Mouse (Mus musculus): ENCODE measurements around the gene Hes1.

Hes1 gene

GRCm38 (mm10) chr16:30052271-30052670, 11.9 kb upstream of the Hes1 start:
- no peak for DNase-seq (ENCODE audit: low spot score)

DNA sequence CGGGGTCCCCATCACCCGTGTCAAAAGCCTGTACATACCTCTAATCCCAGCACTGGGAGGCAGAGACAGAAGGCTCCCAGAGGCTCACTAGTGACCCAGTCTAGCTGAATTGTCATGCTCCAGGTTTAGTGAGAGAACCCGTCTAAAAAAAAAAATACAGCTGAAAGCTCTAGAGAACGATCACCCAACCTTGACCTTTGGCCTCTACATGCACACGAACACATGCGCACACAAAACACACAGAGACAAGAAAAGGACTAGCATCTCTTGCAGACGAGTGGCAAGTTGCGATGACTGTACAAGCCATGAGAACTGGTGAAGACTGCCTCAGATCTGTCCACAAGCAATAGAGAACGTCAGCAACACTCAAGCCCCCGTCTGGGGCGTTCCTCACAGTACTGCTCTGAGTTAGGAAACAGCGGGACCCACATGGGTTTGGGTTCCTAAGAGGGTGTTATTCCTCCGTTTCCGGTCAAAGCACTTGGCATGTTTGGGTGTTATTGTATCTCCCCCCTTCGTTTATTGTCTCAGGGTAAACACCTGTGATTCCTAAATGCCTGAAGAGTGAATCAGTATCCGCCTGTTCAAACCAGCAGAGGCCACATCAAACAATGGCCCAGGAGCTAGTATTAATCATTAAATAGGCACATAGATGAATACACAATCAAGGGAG, 11.2 kb upstream of the Hes1 start:
- DNase-seq (ENCODE audit: low spot score), result no peak

DNA sequence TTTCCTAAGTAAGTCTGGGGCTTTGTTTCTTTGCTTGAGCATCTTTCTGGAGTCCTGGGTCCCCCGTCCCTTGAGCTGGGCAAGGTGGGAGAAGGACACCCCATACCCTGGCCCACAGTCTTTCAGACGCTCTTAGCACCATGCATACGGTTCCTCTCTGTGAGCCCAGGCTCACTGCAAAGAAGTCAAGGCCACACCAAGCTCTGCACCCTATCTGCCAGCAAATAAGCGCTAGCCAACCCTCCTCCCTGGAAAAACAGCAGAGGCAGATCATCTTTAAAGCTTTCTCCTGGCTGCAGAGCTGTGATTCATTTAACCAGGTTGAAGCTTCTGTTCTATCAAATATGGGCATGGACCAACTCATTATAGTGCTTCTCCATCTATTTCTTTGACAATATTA, 9.6 kb upstream of the Hes1 start:
- no peak for DNase-seq (ENCODE audit: low spot score)

DNA sequence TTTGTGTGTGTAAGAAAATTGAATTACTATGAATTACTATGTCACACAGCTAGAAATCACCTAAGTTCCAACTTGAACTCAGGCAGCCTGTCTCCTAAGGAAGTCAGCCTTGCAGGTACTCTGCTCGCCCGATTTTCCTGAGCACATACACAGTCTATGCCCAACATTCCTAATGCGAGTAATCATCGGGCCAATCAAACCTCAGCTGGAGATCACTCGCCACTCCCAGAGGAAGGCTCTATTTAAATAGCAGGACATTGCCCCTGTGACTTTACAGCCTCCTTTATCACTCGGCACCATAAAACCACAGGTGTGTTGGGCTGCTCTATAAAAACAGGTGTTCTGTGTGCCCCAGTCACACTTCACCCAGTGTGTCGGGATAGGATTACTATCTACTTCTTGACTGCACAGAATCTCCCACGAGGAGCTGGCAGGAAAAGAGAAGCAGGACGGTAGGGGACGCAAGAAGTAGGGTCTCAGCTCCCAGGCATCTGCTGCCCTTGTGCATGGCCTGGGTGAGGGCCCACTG, 8.8 kb upstream of the Hes1 start:
- no peak for DNase-seq (ENCODE audit: low spot score)

GRCm38 (mm10) chr16:30055927-30056326, 8.3 kb upstream of the Hes1 start:
- DNase-seq (ENCODE audit: low spot score), result no peak

DNA sequence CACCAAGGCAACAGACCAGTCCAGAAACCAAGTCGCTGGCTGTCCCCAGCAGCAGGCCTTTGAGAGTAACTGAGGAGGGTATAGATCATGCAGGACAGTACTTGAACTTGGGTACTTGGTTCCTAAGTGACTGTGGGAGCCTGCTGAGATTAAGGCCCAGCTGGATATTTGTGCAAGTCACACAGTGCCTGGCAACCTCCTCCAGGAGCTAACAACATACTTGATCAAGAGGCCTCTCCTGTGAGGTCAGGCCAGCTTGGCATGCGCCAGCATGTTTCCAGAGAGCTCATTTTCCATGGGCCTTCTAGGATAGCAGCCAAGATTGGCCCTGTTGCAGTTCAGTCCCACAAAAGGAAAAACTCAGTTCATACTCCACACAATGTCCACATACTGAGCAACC, 7.3 kb upstream of the Hes1 start:
- no peak for DNase-seq (ENCODE audit: low spot score)

GRCm38 (mm10) chr16:30058974-30059717, 5.0 kb upstream of the Hes1 start:
- no peak for DNase-seq (ENCODE audit: low spot score)

DNA sequence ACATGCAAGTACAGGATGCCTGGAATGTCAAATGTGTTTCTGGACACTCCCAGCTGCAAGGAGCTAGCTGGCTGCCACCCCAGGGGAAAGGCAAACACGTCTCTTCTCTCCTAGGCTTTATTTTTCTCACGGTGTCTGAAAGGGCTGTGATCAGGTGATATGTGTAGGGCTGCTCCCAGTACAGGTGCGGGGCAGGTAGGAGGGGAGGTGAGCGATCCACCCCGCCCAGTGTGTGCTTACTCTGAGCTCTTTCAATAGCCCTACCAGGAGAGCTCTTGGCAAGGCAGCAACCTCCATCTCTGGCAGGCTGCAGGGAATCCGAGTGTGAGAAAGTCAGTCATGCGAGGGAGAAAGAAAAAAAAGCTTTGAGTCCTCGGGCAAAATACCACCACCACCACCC, 3.8 kb upstream of the Hes1 start:
- DNase-seq (ENCODE audit: low spot score), result no peak

GRCm38 (mm10) chr16:30062242-30063030, 1.7 kb upstream of the Hes1 start:
- no peak for DNase-seq (ENCODE audit: low spot score)

DNA sequence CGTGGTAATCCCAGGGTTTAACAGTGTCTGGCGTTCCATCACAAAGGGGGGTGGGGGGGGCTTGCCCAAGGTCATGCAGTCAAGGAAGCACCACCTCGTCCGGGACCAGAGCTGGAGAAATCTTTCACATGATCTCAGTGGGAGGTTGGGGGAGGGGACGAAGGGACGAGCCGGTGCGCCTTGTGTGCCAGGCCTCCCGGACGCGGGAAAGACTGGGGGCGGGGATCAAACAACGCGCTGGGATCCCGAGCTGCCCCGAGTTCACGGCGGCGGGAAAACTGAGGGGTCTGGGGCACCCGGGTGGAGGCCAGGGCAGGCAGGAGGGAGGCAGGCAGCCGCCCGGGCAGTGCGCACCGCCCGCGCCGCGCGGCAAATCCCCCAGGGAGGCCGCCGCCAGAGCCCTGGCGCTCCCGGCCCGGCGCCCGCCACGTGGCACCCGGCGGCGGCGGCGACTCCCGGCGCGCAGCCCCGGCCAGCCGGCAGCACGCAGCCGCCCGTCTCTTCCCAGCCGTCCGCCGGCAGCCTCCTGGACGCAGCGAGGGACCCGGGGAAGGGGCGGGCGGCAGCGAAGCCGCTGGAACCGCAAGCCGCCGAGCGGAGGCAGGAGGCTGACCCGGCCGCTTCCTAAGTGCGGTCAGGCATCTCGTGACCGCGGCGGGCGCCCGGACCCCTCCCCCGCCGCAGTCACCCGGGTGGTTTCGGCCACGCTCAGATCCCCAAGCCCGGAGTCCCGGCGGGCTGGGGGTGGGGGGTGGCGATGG, 883 bp upstream of the Hes1 start:
- DNase-seq (ENCODE audit: low spot score), result no peak

DNA sequence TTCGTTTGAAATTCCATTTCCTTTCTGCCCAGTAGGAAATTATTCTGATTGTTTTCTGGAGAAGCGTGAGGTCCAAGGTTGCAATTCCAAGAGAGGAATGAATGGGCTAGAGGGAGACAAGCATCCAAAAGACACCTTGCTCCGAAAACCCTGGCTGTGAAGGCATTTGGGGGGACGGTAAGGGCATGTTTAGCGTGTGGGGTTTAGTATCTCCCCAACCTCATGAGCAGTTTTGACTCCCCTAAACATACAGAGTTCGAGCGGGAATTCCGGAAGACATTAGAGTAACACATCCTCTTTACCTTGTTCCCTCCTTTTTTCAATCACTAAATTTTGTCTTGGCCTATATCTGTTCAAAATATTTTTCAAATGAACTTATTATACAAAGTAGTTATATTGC, 429 bp downstream of the Hes1 start:
- no peak for DNase-seq (ENCODE audit: low spot score)

DNA sequence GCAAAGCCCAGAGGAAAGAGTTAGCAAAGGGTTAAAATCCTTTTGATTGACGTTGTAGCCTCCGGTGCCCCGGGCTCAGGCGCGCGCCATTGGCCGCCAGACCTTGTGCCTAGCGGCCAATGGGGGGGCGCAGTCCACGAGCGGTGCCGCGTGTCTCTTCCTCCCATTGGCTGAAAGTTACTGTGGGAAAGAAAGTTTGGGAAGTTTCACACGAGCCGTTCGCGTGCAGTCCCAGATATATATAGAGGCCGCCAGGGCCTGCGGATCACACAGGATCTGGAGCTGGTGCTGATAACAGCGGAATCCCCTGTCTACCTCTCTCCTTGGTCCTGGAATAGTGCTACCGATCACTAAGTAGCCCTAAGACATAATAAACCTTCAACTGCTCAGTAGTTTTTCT, 893 bp downstream of the Hes1 start:
- peak; percentile 83 for DNase-seq (ENCODE audit: low spot score)

GRCm38 (mm10) chr16:30065537-30066183, 1.5 kb downstream of the Hes1 start:
- no peak for DNase-seq (ENCODE audit: low spot score)

- DNase-seq (ENCODE audit: low spot score), result no peak
Measured at GRCm38 (mm10) chr16:30066184-30066851, 2.1 kb downstream of the Hes1 start.

- peak; percentile 63 for DNase-seq (ENCODE audit: low spot score)
Measured at GRCm38 (mm10) chr16:30066852-30067301, 2.7 kb downstream of the Hes1 start.

DNA sequence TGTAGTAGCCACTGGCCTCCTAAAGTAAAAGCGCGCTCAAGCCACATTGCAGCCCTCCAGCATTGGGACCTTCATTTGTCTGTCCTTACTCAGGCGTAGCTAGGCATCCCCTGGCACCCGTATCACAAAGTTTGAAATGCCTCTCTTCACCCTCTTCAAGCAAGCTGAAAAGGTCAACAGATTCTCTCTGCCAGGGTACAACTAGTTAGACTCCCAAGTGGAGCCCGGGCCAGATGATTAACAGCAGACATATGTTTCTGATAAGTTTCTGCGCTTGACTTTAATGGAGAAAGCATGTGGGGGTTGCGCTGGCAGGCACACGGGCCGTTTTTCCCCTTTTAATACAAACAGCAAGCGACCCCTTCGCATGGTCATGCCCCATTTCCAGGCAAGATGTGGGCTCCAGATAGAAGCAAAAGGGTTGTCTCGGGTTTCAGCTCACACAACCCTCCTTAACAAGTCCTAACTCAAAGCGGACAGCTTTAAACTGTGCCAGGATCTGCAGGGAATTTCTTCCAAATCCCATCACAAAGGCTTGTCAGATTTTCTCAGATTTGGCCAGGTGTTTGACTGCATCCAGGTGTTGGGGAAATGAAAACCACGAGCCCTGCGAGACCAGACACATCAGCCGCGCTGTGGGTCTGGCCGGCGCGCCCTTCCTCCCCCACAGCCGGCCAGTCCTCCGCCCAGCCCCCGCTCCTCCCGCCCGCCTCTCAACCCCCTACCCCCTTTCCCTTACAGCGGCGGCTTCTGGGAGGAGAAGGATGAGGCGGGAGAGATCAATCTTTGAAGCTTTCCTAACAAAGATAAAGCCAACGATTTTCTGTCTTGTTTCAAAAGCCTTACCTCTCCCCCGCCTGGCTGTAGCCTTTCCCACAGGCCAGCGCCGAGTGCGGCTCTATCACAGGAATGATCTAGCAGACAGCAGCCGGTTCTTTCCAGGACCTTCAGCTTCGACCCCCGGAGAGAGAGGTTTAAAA, 4.1 kb downstream of the Hes1 start:
- no peak for DNase-seq (ENCODE audit: low spot score)

DNA sequence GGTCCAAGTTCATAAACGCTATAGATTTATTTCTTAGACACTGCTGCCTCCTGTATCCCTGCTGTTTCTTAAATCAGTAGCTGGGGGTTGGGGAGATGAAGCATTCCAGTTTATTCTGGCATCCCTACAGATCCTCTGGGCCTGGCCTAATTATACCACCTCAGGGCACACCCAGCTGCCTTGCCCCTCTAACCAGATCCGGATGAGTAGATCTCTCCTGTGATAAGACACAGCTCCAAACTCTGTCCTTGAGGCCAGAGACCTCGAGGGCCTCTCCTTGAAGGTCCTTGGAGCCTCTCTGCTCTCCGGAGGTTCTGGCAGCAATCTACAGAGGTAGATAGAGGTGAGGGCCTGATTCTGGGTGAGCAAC, 5.4 kb downstream of the Hes1 start:
- DNase-seq (ENCODE audit: low spot score), result no peak

DNA sequence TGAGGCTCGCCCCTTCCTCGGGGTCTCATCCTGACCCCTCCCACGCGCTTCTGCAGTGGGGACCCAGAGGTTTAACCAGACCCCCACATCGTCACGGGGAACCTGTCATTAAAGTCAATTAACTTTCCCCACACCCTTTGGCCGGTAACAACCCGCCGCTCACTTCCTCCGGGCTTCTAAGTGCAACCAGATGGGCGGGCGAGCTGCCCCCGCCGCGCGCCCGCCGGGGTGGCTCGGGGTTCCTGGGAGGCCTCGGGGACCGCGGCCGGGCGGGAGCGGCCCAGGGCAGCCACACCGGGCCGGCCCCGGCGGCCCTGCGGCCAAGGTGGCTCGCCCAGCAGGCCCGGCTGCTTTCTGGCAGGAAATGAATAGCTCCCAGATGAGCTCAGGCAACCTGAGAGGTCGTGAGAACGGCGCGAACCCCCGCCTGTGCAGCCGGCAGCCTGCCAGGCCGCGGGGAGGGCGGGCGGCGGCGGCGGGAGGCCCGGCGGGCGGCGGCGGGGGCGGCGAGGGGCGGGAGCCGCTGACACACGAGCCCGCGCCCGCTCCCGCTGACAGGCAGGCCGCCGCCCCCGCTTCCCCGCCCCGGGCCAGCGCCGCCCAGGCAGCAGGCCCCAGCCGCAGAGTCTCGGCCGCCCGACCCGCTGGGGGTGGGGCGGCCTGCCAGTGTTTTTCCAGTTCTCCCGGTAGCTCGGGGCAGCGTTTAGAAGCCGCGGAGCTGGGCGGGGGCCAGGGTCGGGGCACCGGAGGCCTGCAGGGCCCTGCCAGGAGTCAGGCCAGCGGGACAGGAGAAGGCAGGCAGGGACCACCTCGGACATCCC, 6.0 kb downstream of the Hes1 start:
- DNase-seq (ENCODE audit: low spot score), result no peak

GRCm38 (mm10) chr16:30070771-30071191, 6.6 kb downstream of the Hes1 start:
- no peak for DNase-seq (ENCODE audit: low spot score)

Data from left cerebral cortex, adult 11 months (tissue).